Mouse (Mus musculus): ENCODE measurements at regions not wholly inside any gene's neighbourhood (a gene's known extent, or its start where the extent isn't known, plus 50 kb on each side); places are given as distances from the start of the nearest gene placed in this dataset.

GRCm38 (mm10) chr10:14211926-14212325, 246.1 kb downstream of the Hivep2 start:
- ATAC-seq (replicated peaks; ENCODE audit: extremely low read depth, insufficient read depth, low FRiP score) = 0 out of 2 replicates have a peak, but pooled peaks have one; percentile 40
- no peak overlapping the region for H3K4me3 ChIP-seq (ENCODE audit: low read length)
- no peaks in the 10 kb centered on the region for H3K36me3 ChIP-seq (ENCODE audit: control insufficient read depth, insufficient read depth)
- no peak overlapping the region for H3K9ac ChIP-seq (ENCODE audit: low read length)
- H3K27me3 ChIP-seq (ENCODE audit: control insufficient read depth, insufficient read depth, low read length) = no peaks in the 10 kb centered on the region
- H3K27ac ChIP-seq (ENCODE audit: low read length) = no peak overlapping the region
- no peak overlapping the region for H3K4me2 ChIP-seq (ENCODE audit: low read depth, low read length)
- 0 out of 2 replicates have a peak, but pooled peaks cover 3% of the 10 kb centered on the region for H3K4me1 ChIP-seq (ENCODE audit: control insufficient read depth, insufficient read depth, low read length)
- no peaks in the 10 kb centered on the region for H3K9me3 ChIP-seq (replicated peaks; ENCODE audit: control insufficient read depth, low read length)
- 18% methylated on average over 6 of the region's 6 CpGs for WGBS

GRCm38 (mm10) chr10:14211481-14211880, 245.6 kb downstream of the Hivep2 start:
- 0 out of 2 replicates have a peak, but pooled peaks cover 3% of the 10 kb centered on the region for H3K4me1 ChIP-seq (ENCODE audit: control insufficient read depth, insufficient read depth, low read length)
- H3K27me3 ChIP-seq (ENCODE audit: control insufficient read depth, insufficient read depth, low read length) = no peaks in the 10 kb centered on the region
- no peaks in the 10 kb centered on the region for H3K9me3 ChIP-seq (replicated peaks; ENCODE audit: control insufficient read depth, low read length)
- H3K4me2 ChIP-seq (ENCODE audit: low read depth, low read length) = no peak overlapping the region
- no peak overlapping the region for H3K4me3 ChIP-seq (ENCODE audit: low read length)
- H3K36me3 ChIP-seq (ENCODE audit: control insufficient read depth, insufficient read depth) = no peaks in the 10 kb centered on the region
- 70% methylated on average over 6 of the region's 6 CpGs for WGBS
- H3K27ac ChIP-seq (ENCODE audit: low read length) = no peak overlapping the region
- H3K9ac ChIP-seq (ENCODE audit: low read length) = no peak overlapping the region
- ATAC-seq (replicated peaks; ENCODE audit: extremely low read depth, insufficient read depth, low FRiP score) = no peak

- WGBS = 67% methylated on average over 8 of the region's 8 CpGs
- H3K9me3 ChIP-seq (replicated peaks; ENCODE audit: control insufficient read depth, low read length) = no peaks in the 10 kb centered on the region
- no peak overlapping the region for H3K27ac ChIP-seq (ENCODE audit: low read length)
- no peak for ATAC-seq (replicated peaks; ENCODE audit: extremely low read depth, insufficient read depth, low FRiP score)
- H3K27me3 ChIP-seq (ENCODE audit: control insufficient read depth, insufficient read depth, low read length) = no peaks in the 10 kb centered on the region
- no peak overlapping the region for H3K4me3 ChIP-seq (ENCODE audit: low read length)
- H3K4me1 ChIP-seq (ENCODE audit: control insufficient read depth, insufficient read depth, low read length) = 0 out of 2 replicates have a peak, but pooled peaks cover 3% of the 10 kb centered on the region
- no peaks in the 10 kb centered on the region for H3K36me3 ChIP-seq (ENCODE audit: control insufficient read depth, insufficient read depth)
- no peak overlapping the region for H3K9ac ChIP-seq (ENCODE audit: low read length)
- H3K4me2 ChIP-seq (ENCODE audit: low read depth, low read length) = no peak overlapping the region
Observed at GRCm38 (mm10) chr10:14210445-14210844, 244.6 kb downstream of the Hivep2 start.

- H3K9ac ChIP-seq (ENCODE audit: low read length) = no peak overlapping the region
- no peak overlapping the region for H3K4me3 ChIP-seq (ENCODE audit: low read length)
- H3K9me3 ChIP-seq (replicated peaks; ENCODE audit: control insufficient read depth, low read length) = no peaks in the 10 kb centered on the region
- H3K36me3 ChIP-seq (ENCODE audit: control insufficient read depth, insufficient read depth) = no peaks in the 10 kb centered on the region
- H3K4me1 ChIP-seq (ENCODE audit: control insufficient read depth, insufficient read depth, low read length) = 0 out of 2 replicates have a peak, but pooled peaks cover 3% of the 10 kb centered on the region
- H3K27me3 ChIP-seq (ENCODE audit: control insufficient read depth, insufficient read depth, low read length) = no peaks in the 10 kb centered on the region
- H3K4me2 ChIP-seq (ENCODE audit: low read depth, low read length) = no peak overlapping the region
- WGBS = 80% methylated on average over 6 of the region's 6 CpGs
- H3K27ac ChIP-seq (ENCODE audit: low read length) = no peak overlapping the region
- ATAC-seq (replicated peaks; ENCODE audit: extremely low read depth, insufficient read depth, low FRiP score) = no peak
Observed at GRCm38 (mm10) chr10:14210045-14210444, 244.2 kb downstream of the Hivep2 start.

GRCm38 (mm10) chr10:14208206-14208605, 242.3 kb downstream of the Hivep2 start:
- H3K36me3 ChIP-seq (ENCODE audit: control insufficient read depth, insufficient read depth) = no peaks in the 10 kb centered on the region
- H3K4me2 ChIP-seq (ENCODE audit: low read depth, low read length) = no peak overlapping the region
- 0 out of 2 replicates have a peak, but pooled peaks cover 3% of the 10 kb centered on the region for H3K4me1 ChIP-seq (ENCODE audit: control insufficient read depth, insufficient read depth, low read length)
- no peak for ATAC-seq (replicated peaks; ENCODE audit: extremely low read depth, insufficient read depth, low FRiP score)
- no peaks in the 10 kb centered on the region for H3K9me3 ChIP-seq (replicated peaks; ENCODE audit: control insufficient read depth, low read length)
- H3K9ac ChIP-seq (ENCODE audit: low read length) = no peak overlapping the region; the same call in 1 of the 2 replicates
- no peak overlapping the region for H3K4me3 ChIP-seq (ENCODE audit: low read length)
- WGBS = 72% methylated on average over 6 of the region's 6 CpGs
- H3K27ac ChIP-seq (ENCODE audit: low read length) = no peak overlapping the region
- H3K27me3 ChIP-seq (ENCODE audit: control insufficient read depth, insufficient read depth, low read length) = no peaks in the 10 kb centered on the region

- H3K36me3 ChIP-seq (ENCODE audit: control insufficient read depth, insufficient read depth) = no peaks in the 10 kb centered on the region
- H3K9ac ChIP-seq (ENCODE audit: low read length) = no peak overlapping the region
- peak overlapping the region; percentile 24; the same call in 1 of the 2 replicates for H3K27ac ChIP-seq (ENCODE audit: low read length)
- WGBS = 40% methylated on average over 5 of the region's 5 CpGs
- H3K4me1 ChIP-seq (ENCODE audit: control insufficient read depth, insufficient read depth, low read length) = 0 out of 2 replicates have a peak, but pooled peaks cover 3% of the 10 kb centered on the region
- H3K4me3 ChIP-seq (ENCODE audit: low read length) = no peak overlapping the region
- ATAC-seq (replicated peaks; ENCODE audit: extremely low read depth, insufficient read depth, low FRiP score) = peak; percentile 67
- H3K4me2 ChIP-seq (ENCODE audit: low read depth, low read length) = 0 out of 2 replicates have a peak overlapping the region, but pooled peaks have one; percentile 7
- H3K27me3 ChIP-seq (ENCODE audit: control insufficient read depth, insufficient read depth, low read length) = no peaks in the 10 kb centered on the region
- no peaks in the 10 kb centered on the region for H3K9me3 ChIP-seq (replicated peaks; ENCODE audit: control insufficient read depth, low read length)
Observed at GRCm38 (mm10) chr10:14207616-14208015, 241.7 kb downstream of the Hivep2 start.

GRCm38 (mm10) chr10:14207051-14207570, 241.2 kb downstream of the Hivep2 start:
- 75% methylated on average over 5 of the region's 5 CpGs for WGBS
- Histone ChIP-seq H3K4me3 (ENCODE audit: low read length) (no peak overlapping the region), H3K27me3 (ENCODE audit: control insufficient read depth, insufficient read depth, low read length) (no peaks in the 10 kb centered on the region), H3K36me3 (ENCODE audit: control insufficient read depth, insufficient read depth) (no peaks in the 10 kb centered on the region), H3K4me2 (ENCODE audit: low read depth, low read length) (no peak overlapping the region), H3K9ac (ENCODE audit: low read length) (no peak overlapping the region), H3K27ac (ENCODE audit: low read length) (no peak overlapping the region), H3K4me1 (ENCODE audit: control insufficient read depth, insufficient read depth, low read length) (0 out of 2 replicates have a peak, but pooled peaks cover 3% of the 10 kb centered on the region), H3K9me3 (replicated peaks; ENCODE audit: control insufficient read depth, low read length) (no peaks in the 10 kb centered on the region)
- no peak for ATAC-seq (replicated peaks; ENCODE audit: extremely low read depth, insufficient read depth, low FRiP score)
